Comparison of ENCODE assay signal across 9 mouse cellular contexts in genomic region chr5:37015612-37016310, GRCm38 (mm10). TPM values are rescaled to one million over a fixed set of nuclear protein-coding genes. Genes with fewer than 3 reads are reported as not detected.
A peak's percentile ranks its signal among the peaks of the same experiment; 100 is the strongest.
DNase-seq lines count a peak whose midpoint lies in the region; ATAC-seq lines count a peak whose summit lies in the region.
"Had no signal": no experiment of that assay in that cellular context is flagged by ENCODE, and none has a peak within 500 bp of the region (broad histone marks: within the 10 kb centered on the region; RNA-seq: fewer than 3 reads in every experiment).

No protein-coding gene starts in this region.

- peaks cover 16% of the 10 kb centered on the region for H3K27me3 ChIP-seq in hindbrain, embryonic 12.5 days

- no peaks in the 10 kb centered on the region for H3K9me3 ChIP-seq in hindbrain, embryonic 12.5 days (replicated peaks)
- H3K9me3 ChIP-seq: heart, embryonic 15.5 days had no signal

- no peak for ATAC-seq in hindbrain, embryonic 12.5 days (ENCODE audit: low FRiP score)
- ATAC-seq in megakaryocyte progenitor cell, adult 5-6 weeks (replicated peaks; ENCODE audit: poor library complexity): peak; percentile 68

- H3K36me3 ChIP-seq in hindbrain, embryonic 12.5 days: no peaks in the 10 kb centered on the region
- H3K36me3 ChIP-seq: heart, embryonic 15.5 days had no signal

- DNase-seq in layer of hippocampus, adult 9-11 months: peak; percentile 47
- DNase-seq in layer of hippocampus, postnatal 14 days (ENCODE audit: low spot score in 2 of 2): no peak
- DNase-seq in ZHBTc4 (ENCODE audit: low read depth, low spot score): peak; percentile 60
- DNase-seq in cerebellum, postnatal 36 days: peak; percentile 55 to 66
- peak; percentile 43 for DNase-seq in right cerebral cortex, postnatal 25 days
- no peak for DNase-seq in urinary bladder, adult 2 months (ENCODE audit: low spot score)

- WGBS in hindbrain, embryonic 12.5 days: 8% methylated on average over 27 of the region's 27 CpGs

- H3K4me2 ChIP-seq in hindbrain, embryonic 12.5 days (replicated peaks): peak overlapping the region; percentile 41
- H3K4me2 ChIP-seq: heart, embryonic 15.5 days had no signal

- peak overlapping the region; percentile 10 for H3K4me3 ChIP-seq in hindbrain, embryonic 12.5 days
- H3K4me3 ChIP-seq: heart, embryonic 15.5 days had no signal

- H3K27ac ChIP-seq in hindbrain, embryonic 12.5 days: no peak overlapping the region
- H3K27ac ChIP-seq: heart, embryonic 15.5 days had no signal

- H3K9ac ChIP-seq in hindbrain, embryonic 12.5 days: no peak overlapping the region; the same call in 1 of the 2 replicates
- H3K9ac ChIP-seq: heart, embryonic 15.5 days had no signal

- peaks cover 6% of the 10 kb centered on the region; the same call in 1 of the 2 replicates for H3K4me1 ChIP-seq in hindbrain, embryonic 12.5 days

RNA-seq across cellular contexts. Expression of gene Wfs1, which starts 26.8 kb away (rescaled TPM):
- total RNA-seq in layer of hippocampus, postnatal 14 days (2021): 100 to 1,000 TPM; 115 to 126 TPM
- polyA plus RNA-seq in hindbrain, embryonic 12.5 days (2016; fragmentation: Nextera tagmentation; extraction: Ambion mirVana): 8.6 and 9.6 TPM in 2 replicates
- total RNA-seq in megakaryocyte progenitor cell, adult 5-6 weeks (2015): 1.9 and 2.1 TPM in 2 replicates
- 0.78 and 2.0 TPM in 2 replicates for total RNA-seq in megakaryocyte progenitor cell, adult 5-6 weeks (2017)
- polyA plus RNA-seq in urinary bladder, adult 2 months (2012; rRNA removed): 14.2 and 24.8 TPM in 2 replicates

Comparison
In these comparisons a context has a peak if more than half of its experiments do, and no peak if none do; other contexts are left out.
1. DNase-seq: peak in layer of hippocampus, adult 9-11 months (single experiment), ZHBTc4 (single experiment), cerebellum, postnatal 36 days (2 of 2) and right cerebral cortex, postnatal 25 days (single experiment); none in layer of hippocampus, postnatal 14 days (0 of 2) and urinary bladder, adult 2 months (single experiment).
2. RNA of gene Wfs1, which starts 26.8 kb away (total RNA-seq): 115 to 126 TPM in layer of hippocampus, postnatal 14 days; 0.78 to 2.1 TPM in megakaryocyte progenitor cell, adult 5-6 weeks; every median in the first group is over 10 times any median in the second.